Mouse (Mus musculus): ENCODE results near the gene Kpnb1. TPM values are rescaled to one million over a fixed set of nuclear protein-coding genes. Genes with fewer than 3 reads are reported as not detected.

Kpnb1 gene
- polyA plus RNA-seq, 1 experiment from 2014 or later = 31.8 TPM

DNA sequence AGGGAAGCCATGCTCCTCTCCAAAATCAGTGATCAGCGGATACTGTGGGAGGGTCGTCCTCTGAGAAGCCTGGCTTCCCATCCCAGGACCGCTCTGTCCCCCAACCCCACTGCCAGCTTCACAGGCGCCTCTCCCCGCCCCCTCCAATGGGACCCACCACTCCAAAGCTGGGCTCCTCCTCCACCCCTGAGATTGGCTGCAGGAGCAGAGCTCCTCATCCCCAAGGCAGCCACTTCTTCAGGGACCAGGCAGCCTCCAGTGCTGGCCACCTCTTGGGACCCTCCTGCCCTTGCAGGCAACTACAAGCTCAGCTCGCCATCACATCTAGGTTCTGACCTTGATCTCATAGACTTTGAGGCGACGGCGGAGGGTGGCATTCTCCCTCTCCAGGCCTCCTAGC, 38.7 kb downstream of the Kpnb1 start:
- WGBS = 30% methylated on average over 7 of the region's 9 CpGs
- peak overlapping the region; percentile 95 for H3K4me3 ChIP-seq
- peaks cover 36% of the 10 kb centered on the region for H3K4me1 ChIP-seq (replicated peaks)
- H3K27ac ChIP-seq (replicated peaks) = peak overlapping the region; percentile 96; the same call in 1 of the 2 replicates
- ATAC-seq (ENCODE audit: low FRiP score, low read depth) = no peak
- H3K9ac ChIP-seq = no peak overlapping the region
- H3K9me3 ChIP-seq = no peaks in the 10 kb centered on the region
- H3K4me2 ChIP-seq = peak overlapping the region; percentile 85
- no peaks in the 10 kb centered on the region for H3K27me3 ChIP-seq
- peaks cover 5% of the 10 kb centered on the region for H3K36me3 ChIP-seq

DNA sequence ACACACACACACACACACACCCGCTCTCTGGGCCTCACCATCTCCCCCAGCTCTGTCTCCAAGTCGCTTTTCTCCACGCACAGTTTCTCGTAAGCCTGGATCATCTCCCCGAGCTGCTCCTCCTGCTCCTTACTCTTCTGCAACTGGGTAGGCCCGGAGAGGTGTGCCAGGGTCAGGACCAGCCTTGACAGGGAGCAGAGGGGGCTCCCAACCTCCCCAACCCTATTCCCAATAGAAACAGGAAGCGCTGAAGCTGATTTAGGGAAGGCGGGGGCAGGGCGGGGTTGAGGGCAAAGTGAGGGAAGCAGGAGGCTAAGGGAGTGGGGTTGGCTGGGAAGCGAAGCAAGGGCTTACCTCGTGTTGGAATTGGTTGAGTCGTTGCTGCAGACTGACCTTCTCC, 39.1 kb downstream of the Kpnb1 start:
- H3K27ac ChIP-seq (replicated peaks) = no peak overlapping the region
- H3K4me2 ChIP-seq = peak overlapping the region; percentile 85
- H3K9me3 ChIP-seq = no peaks in the 10 kb centered on the region
- H3K9ac ChIP-seq = no peak overlapping the region
- peaks cover 5% of the 10 kb centered on the region for H3K36me3 ChIP-seq
- peaks cover 36% of the 10 kb centered on the region for H3K4me1 ChIP-seq (replicated peaks)
- H3K27me3 ChIP-seq = no peaks in the 10 kb centered on the region
- 39% methylated on average over 12 of the region's 12 CpGs for WGBS
- 0 out of 2 replicates have a peak overlapping the region, but pooled peaks have one; percentile 95 for H3K4me3 ChIP-seq
- ATAC-seq (ENCODE audit: low FRiP score, low read depth) = no peak

DNA sequence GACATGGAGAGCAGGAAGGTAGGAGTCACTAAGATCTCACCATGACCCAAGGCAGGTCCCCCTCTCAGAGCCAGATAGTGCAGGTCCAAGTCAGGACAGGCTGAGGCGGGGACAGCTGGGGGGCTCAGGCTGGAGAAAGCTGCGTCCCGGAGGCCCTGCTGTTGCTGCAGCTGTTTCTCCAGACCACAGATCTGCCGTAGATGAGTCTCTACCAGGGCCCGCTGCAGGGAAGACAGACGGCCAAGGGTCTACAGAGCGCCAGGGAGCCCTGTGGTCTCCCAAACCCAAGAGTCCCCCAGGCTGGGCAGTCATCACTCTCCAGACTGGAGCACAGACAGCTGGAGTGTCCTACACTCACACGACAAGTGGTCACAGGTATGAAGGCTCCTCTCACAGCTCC, 40.3 kb downstream of the Kpnb1 start:
- peaks cover 28% of the 10 kb centered on the region for H3K4me1 ChIP-seq (replicated peaks)
- H3K36me3 ChIP-seq = peaks cover 8% of the 10 kb centered on the region
- WGBS = 76% methylated on average over 8 of the region's 8 CpGs
- H3K27me3 ChIP-seq = no peaks in the 10 kb centered on the region
- no peak for ATAC-seq (ENCODE audit: low FRiP score, low read depth)
- no peak overlapping the region for H3K9ac ChIP-seq
- no peak overlapping the region for H3K4me2 ChIP-seq
- no peak overlapping the region for H3K27ac ChIP-seq (replicated peaks)
- H3K4me3 ChIP-seq = no peak overlapping the region
- no peaks in the 10 kb centered on the region for H3K9me3 ChIP-seq

DNA sequence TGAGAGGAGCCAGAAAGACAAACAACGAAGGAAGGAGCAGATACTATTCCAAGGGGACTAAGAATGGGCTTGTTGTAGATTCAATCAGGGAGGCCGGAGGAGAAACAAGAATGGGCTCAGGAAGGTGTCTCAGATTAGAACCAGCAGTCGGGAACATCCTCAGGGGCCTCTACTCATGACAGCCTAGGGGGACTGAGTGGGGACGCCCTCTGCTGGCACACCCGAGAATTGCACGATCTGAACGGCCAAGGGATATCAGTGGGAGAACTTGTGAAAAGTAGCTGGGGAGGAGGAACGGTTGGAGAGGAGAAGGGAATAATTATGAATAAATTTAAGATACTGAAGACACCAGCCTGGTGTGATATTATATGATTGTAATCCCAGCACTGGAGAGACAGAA, 41.0 kb downstream of the Kpnb1 start:
- 8% methylated on average over 8 of the region's 8 CpGs for WGBS
- no peaks in the 10 kb centered on the region for H3K9me3 ChIP-seq
- no peak overlapping the region for H3K27ac ChIP-seq (replicated peaks)
- H3K36me3 ChIP-seq = peaks cover 11% of the 10 kb centered on the region
- H3K4me2 ChIP-seq = no peak overlapping the region
- ATAC-seq (ENCODE audit: low FRiP score, low read depth) = no peak
- H3K4me3 ChIP-seq = no peak overlapping the region
- peaks cover 22% of the 10 kb centered on the region for H3K4me1 ChIP-seq (replicated peaks)
- no peak overlapping the region for H3K9ac ChIP-seq
- no peaks in the 10 kb centered on the region for H3K27me3 ChIP-seq

DNA sequence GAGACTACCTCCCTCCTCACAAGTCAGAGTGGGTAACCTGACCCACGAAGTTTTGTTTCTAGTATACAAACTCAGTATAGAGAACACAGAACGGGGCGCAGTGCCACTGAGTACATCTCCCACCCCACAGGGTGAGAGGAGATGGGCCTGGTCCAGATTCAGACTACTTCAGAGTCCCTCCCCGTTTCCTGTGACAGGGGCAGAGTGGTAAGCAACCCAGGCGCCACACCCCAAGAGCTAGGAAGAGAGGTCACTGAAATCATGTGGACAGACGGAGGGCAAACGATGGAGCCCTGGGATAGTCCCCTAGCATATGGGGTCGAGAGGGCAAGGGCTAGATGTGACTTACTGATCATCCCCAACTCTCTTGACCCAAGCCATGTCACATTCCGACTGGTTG, 41.7 kb downstream of the Kpnb1 start:
- H3K9ac ChIP-seq = no peak overlapping the region
- no peak overlapping the region for H3K27ac ChIP-seq (replicated peaks)
- 85% methylated on average over 9 of the region's 9 CpGs for WGBS
- no peaks in the 10 kb centered on the region for H3K9me3 ChIP-seq
- H3K36me3 ChIP-seq = peaks cover 11% of the 10 kb centered on the region
- H3K4me3 ChIP-seq = no peak overlapping the region
- no peaks in the 10 kb centered on the region for H3K27me3 ChIP-seq
- H3K4me2 ChIP-seq = no peak overlapping the region
- no peak for ATAC-seq (ENCODE audit: low FRiP score, low read depth)
- peaks cover 20% of the 10 kb centered on the region for H3K4me1 ChIP-seq (replicated peaks)

GRCm38 (mm10) chr11:97145320-97145719, 42.4 kb downstream of the Kpnb1 start:
- Histone ChIP-seq H3K27ac (replicated peaks) (no peak overlapping the region), H3K27me3 (no peaks in the 10 kb centered on the region), H3K4me3 (no peak overlapping the region), H3K9me3 (no peaks in the 10 kb centered on the region), H3K36me3 (peaks cover 11% of the 10 kb centered on the region), H3K9ac (no peak overlapping the region), H3K4me1 (replicated peaks) (peaks cover 20% of the 10 kb centered on the region), H3K4me2 (no peak overlapping the region)
- 77% methylated on average over 2 of the region's 2 CpGs for WGBS
- ATAC-seq (ENCODE audit: low FRiP score, low read depth) = no peak

DNA sequence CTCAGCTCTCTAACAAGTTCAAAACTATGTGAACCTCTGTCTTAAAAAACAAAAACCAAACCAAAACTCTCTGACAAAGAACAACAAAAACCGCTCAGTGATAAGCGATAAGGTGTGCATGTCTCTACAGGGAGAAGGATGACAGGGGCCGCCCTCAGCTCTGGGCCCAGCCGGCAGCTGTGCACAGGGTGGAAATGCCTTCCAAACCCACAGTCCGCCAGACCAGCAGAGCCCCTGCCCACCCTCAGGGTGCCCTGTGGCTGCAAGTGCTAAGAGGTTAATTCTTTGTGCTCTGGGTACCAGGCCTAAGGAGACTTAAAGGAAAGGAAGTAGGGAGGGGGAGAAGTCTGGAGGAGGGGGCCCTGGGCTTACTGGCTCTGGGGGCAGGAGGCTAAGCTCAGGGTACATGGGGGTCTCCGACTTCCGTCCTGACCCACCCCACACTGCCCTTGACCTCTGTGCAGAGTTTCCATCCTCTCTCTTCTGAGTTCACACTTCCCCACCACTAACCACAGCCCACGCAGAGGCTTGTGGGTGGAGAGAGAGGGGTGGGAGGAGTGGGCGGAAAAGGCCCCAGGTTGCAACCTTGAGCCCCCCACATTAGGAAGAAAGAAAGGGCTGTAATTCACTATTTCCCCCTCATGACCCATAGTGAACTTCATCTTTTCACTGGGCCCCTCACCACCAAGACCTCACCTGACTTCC, 44.3 kb downstream of the Kpnb1 start:
- no peak overlapping the region for H3K4me2 ChIP-seq
- no peak overlapping the region for H3K9ac ChIP-seq
- no peak for ATAC-seq (ENCODE audit: low FRiP score, low read depth)
- H3K9me3 ChIP-seq = no peaks in the 10 kb centered on the region
- peaks cover 15% of the 10 kb centered on the region for H3K4me1 ChIP-seq (replicated peaks)
- no peak overlapping the region for H3K27ac ChIP-seq (replicated peaks)
- H3K36me3 ChIP-seq = peaks cover 11% of the 10 kb centered on the region
- no peak overlapping the region for H3K4me3 ChIP-seq
- 92% methylated on average over 9 of the region's 9 CpGs for WGBS
- no peaks in the 10 kb centered on the region for H3K27me3 ChIP-seq

- peaks cover 23% of the 10 kb centered on the region for H3K4me1 ChIP-seq (replicated peaks)
- H3K27ac ChIP-seq (replicated peaks) = no peak overlapping the region
- ATAC-seq (ENCODE audit: low FRiP score, low read depth) = no peak
- H3K36me3 ChIP-seq = peaks cover 11% of the 10 kb centered on the region
- no peak overlapping the region for H3K4me2 ChIP-seq
- WGBS = 81% methylated on average over 8 of the region's 8 CpGs
- no peaks in the 10 kb centered on the region for H3K27me3 ChIP-seq
- H3K9ac ChIP-seq = no peak overlapping the region
- H3K4me3 ChIP-seq = no peak overlapping the region
- H3K9me3 ChIP-seq = no peaks in the 10 kb centered on the region
These were observed 45.5 kb downstream of the Kpnb1 start for GRCm38 (mm10) chr11:97142159-97142608.

- H3K4me2 ChIP-seq = no peak overlapping the region
- H3K9me3 ChIP-seq = no peaks in the 10 kb centered on the region
- peaks cover 23% of the 10 kb centered on the region for H3K4me1 ChIP-seq (replicated peaks)
- ATAC-seq (ENCODE audit: low FRiP score, low read depth) = no peak
- peaks cover 11% of the 10 kb centered on the region for H3K36me3 ChIP-seq
- no peak overlapping the region for H3K27ac ChIP-seq (replicated peaks)
- WGBS = 82% methylated on average over 4 of the region's 4 CpGs
- H3K9ac ChIP-seq = no peak overlapping the region
- H3K27me3 ChIP-seq = no peaks in the 10 kb centered on the region
- no peak overlapping the region for H3K4me3 ChIP-seq
These were observed 46.9 kb downstream of the Kpnb1 start for GRCm38 (mm10) chr11:97140811-97141210.

DNA sequence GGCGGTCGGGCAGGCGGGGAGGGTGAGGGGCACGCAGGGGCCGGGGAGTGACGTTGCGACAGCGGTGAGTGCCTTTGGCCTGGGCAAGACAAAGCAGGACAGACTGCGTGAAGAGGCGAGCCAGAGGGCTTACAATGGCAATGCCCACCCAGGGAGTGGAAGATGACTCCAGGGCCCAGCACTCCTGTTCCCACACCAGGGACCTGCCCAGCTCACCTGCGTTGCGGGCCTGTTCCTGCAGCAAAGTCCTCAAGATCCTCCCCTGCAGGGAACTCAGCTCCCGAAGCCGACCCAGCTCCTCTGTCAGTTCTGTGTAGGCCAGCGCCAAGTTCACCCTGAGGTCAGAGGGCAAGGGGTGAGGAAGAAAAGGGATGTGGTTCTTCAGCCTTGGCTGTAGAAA, 48.4 kb downstream of the Kpnb1 start:
- Histone ChIP-seq H3K4me1 (replicated peaks) (peaks cover 23% of the 10 kb centered on the region), H3K36me3 (peaks cover 6% of the 10 kb centered on the region; the same call in 1 of the 2 replicates), H3K9ac (peak overlapping the region; percentile 50), H3K27ac (replicated peaks) (peak overlapping the region; percentile 77), H3K4me3 (peak overlapping the region; percentile 34), H3K27me3 (no peaks in the 10 kb centered on the region), H3K4me2 (peak overlapping the region; percentile 68), H3K9me3 (no peaks in the 10 kb centered on the region)
- 10% methylated on average over 15 of the region's 15 CpGs for WGBS
- ATAC-seq (ENCODE audit: low FRiP score, low read depth) = no peak

DNA sequence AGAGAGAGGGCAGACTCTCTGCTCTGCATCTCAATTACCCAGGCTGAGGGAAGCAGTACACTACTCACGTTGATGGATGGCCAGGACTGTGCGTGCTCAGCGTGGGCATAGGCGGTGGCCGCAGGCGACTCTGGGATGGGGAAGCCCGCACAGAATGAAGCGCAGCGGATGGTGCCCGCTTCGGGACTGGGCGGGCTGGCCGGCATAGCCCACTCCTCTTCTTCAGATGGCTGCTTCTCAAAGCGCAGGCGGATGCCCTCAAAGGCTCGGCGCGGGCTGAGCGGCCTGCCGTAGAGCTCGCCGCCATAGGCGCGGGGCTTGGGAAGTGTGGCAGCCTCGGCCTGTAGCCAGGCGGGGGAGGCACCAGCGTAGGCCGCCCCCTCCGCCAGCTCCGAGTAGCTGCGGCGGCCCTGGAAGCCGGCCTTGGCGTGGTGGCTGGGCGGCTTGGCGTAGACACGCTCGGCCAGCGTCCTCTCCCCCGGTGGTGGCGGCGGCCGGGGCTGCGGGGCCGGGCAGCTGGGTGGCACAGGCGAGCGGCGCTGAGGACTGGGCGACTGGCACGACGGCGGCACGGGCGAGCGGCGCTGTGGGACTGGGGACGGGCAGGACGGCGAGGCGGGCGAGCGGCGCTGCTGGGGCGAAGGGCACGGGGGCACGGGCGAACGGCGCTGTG, 49.0 kb downstream of the Kpnb1 start:
- H3K9me3 ChIP-seq = no peaks in the 10 kb centered on the region
- no peaks in the 10 kb centered on the region for H3K27me3 ChIP-seq
- WGBS = 4% methylated on average over 65 of the region's 69 CpGs
- H3K4me3 ChIP-seq = peak overlapping the region; percentile 34
- peak overlapping the region; percentile 77 for H3K27ac ChIP-seq (replicated peaks)
- H3K4me1 ChIP-seq (replicated peaks) = peaks cover 23% of the 10 kb centered on the region
- H3K36me3 ChIP-seq = peaks cover 6% of the 10 kb centered on the region; the same call in 1 of the 2 replicates
- peak; percentile 75 for ATAC-seq (ENCODE audit: low FRiP score, low read depth)
- H3K4me2 ChIP-seq = peak overlapping the region; percentile 68
- peak overlapping the region; percentile 50 for H3K9ac ChIP-seq

DNA sequence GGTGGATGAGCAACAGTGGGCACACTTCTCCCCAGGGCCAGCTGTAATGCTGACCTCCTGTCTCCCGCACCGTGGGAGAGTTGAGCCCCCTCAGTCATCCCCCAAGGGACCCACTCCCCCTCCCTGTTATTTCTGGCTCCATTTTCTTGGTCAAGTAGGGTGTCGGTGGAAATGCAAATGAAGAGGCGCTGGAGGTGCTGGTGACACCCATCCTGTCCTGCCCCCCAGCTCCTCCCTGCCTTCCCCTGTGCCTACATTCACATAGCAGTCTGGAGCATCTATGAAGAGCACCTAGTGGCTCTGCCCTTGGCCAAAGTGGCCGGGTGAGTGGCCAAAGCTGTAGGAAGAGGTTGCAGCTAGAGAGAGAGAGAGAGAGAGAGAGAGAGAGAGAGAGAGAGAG, 54.4 kb downstream of the Kpnb1 start:
- no peak overlapping the region for H3K9ac ChIP-seq
- WGBS = 68% methylated on average over 5 of the region's 5 CpGs
- H3K27ac ChIP-seq (replicated peaks) = no peak overlapping the region
- no peaks in the 10 kb centered on the region; the same call in 1 of the 2 replicates for H3K36me3 ChIP-seq
- no peak overlapping the region for H3K4me2 ChIP-seq
- no peaks in the 10 kb centered on the region for H3K9me3 ChIP-seq
- no peak overlapping the region for H3K4me3 ChIP-seq
- H3K27me3 ChIP-seq = peaks cover 7% of the 10 kb centered on the region; the same call in 1 of the 2 replicates
- ATAC-seq (ENCODE audit: low FRiP score, low read depth) = no peak
- H3K4me1 ChIP-seq (replicated peaks) = peaks cover 8% of the 10 kb centered on the region
